Mouse (Mus musculus) frontal cortex, adult (tissue): ENCODE measurements at regions not wholly inside any gene's neighbourhood (a gene's known extent, or its start where the extent isn't known, plus 50 kb on each side); places are given as distances from the start of the nearest gene placed in this dataset.

Source experiments
- ATAC-seq: cut with Nextera tagmentation; 2 replicates; pipeline ENCODE4 v1.9.2; 2017; ENCODE audit warnings: mild to moderate bottlenecking, moderate library complexity, mixed read lengths; ENCODE audit not compliant: low TSS enrichment

DNA sequence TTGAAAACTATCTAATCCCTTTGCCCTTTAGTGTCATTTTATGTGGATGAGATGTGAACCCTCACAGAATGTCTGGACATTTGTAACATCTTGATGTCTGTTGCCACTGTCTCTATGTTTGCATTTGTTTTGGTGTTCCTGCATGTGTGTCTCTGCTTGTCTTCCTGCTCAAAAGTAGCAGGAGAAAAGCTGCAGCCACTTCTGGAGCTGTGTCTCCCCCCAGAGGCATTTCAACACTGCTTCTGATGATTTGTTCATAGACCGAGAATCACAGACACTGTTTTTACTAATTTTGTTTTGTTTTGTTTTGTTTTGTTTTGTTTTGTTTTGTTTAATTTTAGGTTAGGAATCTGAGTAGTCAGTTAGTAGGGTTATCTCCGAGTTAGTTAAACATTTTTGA lies 883.8 kb downstream of the Gbe1 start:
- peak; percentile 90 for ATAC-seq

DNA sequence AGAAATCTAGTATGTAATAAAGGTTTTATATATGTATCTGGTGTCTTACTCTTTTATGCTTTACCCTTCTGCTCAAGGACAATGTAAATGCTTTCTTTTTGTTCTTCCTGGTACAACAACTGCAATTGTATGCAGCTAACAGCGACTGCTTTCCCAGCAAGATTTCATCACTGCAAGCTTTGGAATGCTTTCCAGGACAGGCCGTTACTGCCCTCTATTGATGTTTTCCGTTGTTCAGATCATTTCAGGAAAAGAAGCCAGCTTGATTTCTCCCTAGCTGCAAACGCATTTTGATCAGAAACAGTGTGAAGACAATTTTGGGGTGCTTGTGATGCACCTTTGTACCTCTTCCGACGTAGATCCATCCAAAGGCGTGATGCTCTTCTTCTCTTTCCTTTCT lies 895.1 kb downstream of the Gbe1 start:
- peak; percentile 90 for ATAC-seq

GRCm38 (mm10) chr16:71224469-71224868 lies 910.7 kb downstream of the Gbe1 start:
- ATAC-seq = no peak

DNA sequence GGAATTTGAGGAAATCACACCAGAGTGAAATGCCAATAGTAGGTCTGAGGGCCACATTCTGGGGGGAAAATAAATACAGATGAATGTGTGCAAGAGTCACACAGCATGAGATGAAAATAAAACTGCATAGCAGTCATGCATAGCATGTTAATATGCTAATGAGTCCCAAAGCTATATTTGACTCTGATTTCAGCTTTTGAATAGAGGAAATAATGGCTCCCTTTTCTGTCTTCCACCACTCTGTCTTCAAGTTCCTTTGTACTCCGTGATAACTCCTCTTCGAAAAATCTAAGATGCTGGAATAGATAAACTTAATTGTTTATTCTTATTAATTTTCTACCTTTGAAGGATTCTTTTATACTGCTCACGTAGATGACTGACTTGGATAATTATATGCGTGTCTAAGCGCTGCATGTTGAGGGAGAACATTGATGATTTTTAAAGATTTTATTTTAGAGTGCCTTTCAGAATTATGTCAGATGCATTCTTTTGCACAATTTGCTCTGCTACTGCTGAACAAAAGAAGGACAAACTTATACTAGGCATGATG lies 916.4 kb downstream of the Gbe1 start:
- ATAC-seq = no peak

- no peak for ATAC-seq
Measured at GRCm38 (mm10) chr16:71243065-71243464, 929.3 kb downstream of the Gbe1 start.

DNA sequence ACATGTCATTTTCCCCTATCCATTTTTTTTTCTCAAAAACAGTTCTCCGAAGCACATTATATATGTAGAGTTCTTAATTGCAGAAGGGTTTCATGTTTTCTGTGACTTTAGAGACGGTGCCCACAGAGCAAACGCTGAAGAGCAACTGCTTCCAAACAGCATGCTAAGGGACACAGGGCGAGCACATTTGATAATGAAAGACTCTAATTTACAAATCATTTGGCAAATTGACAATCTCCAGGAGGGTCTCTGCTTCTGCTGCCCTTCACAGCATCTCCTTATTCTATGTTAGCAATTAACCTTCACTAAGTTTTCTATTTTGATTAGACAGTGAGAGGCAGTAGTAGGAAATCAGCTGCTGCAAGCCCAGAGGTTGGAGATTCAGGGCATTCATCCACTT lies 929.7 kb downstream of the Gbe1 start:
- ATAC-seq = no peak

GRCm38 (mm10) chr16:71247516-71248139 lies 933.9 kb downstream of the Gbe1 start:
- peak; percentile 82; the same call in 1 of the 2 replicates for ATAC-seq

- no peak for ATAC-seq
Measured at GRCm38 (mm10) chr16:71255740-71256139, 942.0 kb downstream of the Gbe1 start.

GRCm38 (mm10) chr16:71256175-71256574 lies 942.4 kb downstream of the Gbe1 start:
- no peak for ATAC-seq

DNA sequence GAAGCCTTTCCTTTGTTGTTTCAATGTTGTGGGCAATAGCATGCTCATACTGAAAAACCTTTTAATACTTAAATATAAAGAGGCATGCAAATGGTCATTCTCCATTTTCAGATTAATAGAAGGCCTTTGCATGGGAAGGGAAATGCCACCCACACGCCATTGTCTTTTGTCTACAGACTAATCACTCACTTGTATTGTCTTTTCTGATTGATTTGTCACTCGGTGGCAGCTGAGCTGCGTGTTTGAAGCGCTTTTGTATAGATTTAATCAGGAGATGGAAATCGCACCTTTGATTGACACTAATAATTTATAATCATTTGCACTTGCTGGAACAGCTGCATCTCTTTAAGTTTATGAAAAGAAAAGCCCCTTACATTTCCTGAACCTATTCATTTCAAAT lies 953.4 kb downstream of the Gbe1 start:
- ATAC-seq = no peak
